Mouse (Mus musculus) myocyte (in vitro differentiated cells): ENCODE measurements around the gene Sox5.

Experiments
- CEBPB ChIP-seq: IDR thresholded peaks from 2 replicates; pipeline ENCODE4 v1.6.1; 2011; ENCODE audit warnings: mild to moderate bottlenecking, moderate library complexity; ENCODE audit not compliant: poor library complexity, insufficient read depth, severe bottlenecking
- E2F4 ChIP-seq: IDR thresholded peaks from one replicate; pipeline ENCODE4 v1.6.1; 2011; ENCODE audit warnings: mild to moderate bottlenecking, control low read depth, moderate library complexity; ENCODE audit not compliant: insufficient read depth
- MAX ChIP-seq: IDR thresholded peaks from one replicate; pipeline ENCODE4 v1.6.1; 2011; ENCODE audit warnings: low read depth, mild to moderate bottlenecking, control low read depth
- MYOD1 ChIP-seq, 3 experiments: IDR thresholded peaks; one replicate each; pipeline ENCODE4 v1.6.1; 2011; ENCODE audit warnings: control low read depth in 2 of 3, low read depth in 2 of 3, mild to moderate bottlenecking in 2 of 3, moderate library complexity in 1 of 3; ENCODE audit not compliant: insufficient read length in 2 of 3, control insufficient read depth in 1 of 3
- MYOG ChIP-seq, 3 experiments: IDR thresholded peaks; one replicate each; pipeline ENCODE4 v1.6.1; 2011; ENCODE audit warnings: control low read depth in 2 of 3, low read depth in 2 of 3, mild to moderate bottlenecking in 2 of 3; ENCODE audit not compliant: insufficient read length in 2 of 3, control insufficient read depth in 1 of 3, insufficient read depth in 1 of 3
- POLR2A ChIP-seq: IDR thresholded peaks from one replicate; pipeline ENCODE4 v1.6.1; 2011; ENCODE audit warnings: low read depth, mild to moderate bottlenecking, control low read depth, moderate library complexity; ENCODE audit not compliant: insufficient read length
- POLR2AphosphoS2 ChIP-seq: IDR thresholded peaks from one replicate; pipeline ENCODE4 v1.6.1; 2011; ENCODE audit warnings: low read depth, control low read depth; ENCODE audit not compliant: insufficient read length
- REST ChIP-seq: IDR thresholded peaks from one replicate; pipeline ENCODE4 v1.6.1; 2011; ENCODE audit warnings: mild to moderate bottlenecking, control low read depth, moderate library complexity; ENCODE audit not compliant: insufficient read depth, insufficient read length
- SRF ChIP-seq: IDR thresholded peaks from one replicate; pipeline ENCODE4 v1.6.1; 2011; ENCODE audit warnings: low read depth; ENCODE audit not compliant: control insufficient read depth, insufficient read length
- TCF12 ChIP-seq: IDR thresholded peaks from one replicate; pipeline ENCODE4 v1.6.1; 2011; ENCODE audit warnings: mild to moderate bottlenecking, control low read depth; ENCODE audit not compliant: poor library complexity, insufficient read depth, severe bottlenecking
- TCF3 ChIP-seq: IDR thresholded peaks from one replicate; pipeline ENCODE4 v1.6.1; 2011; ENCODE audit warnings: low read depth, control low read depth; ENCODE audit not compliant: insufficient read length
- USF1 ChIP-seq: IDR thresholded peaks from one replicate; pipeline ENCODE4 v1.6.1; 2011; ENCODE audit warnings: low read depth, mild to moderate bottlenecking, control low read depth, moderate library complexity

GRCm38 (mm10) chr6:144166104-144166503 lies 615.7 kb downstream of the Sox5 start:
- TF ChIP-seq E2F4 (no peak), POLR2A (no peak), MYOG (IDR thresholded peaks at IDR 0.05; ENCODE audit: control insufficient read depth in 1 of 3, insufficient read depth in 1 of 3, insufficient read length in 2 of 3, low read depth in 2 of 3) (no peak), USF1 (no peak), POLR2AphosphoS2 (no peak), MYOD1 (IDR thresholded peaks at IDR 0.05; ENCODE audit: control insufficient read depth in 1 of 3, insufficient read length in 2 of 3, low read depth in 2 of 3) (no peak), TCF12 (no peak), TCF3 (no peak), CEBPB (no peak), MAX (no peak), SRF (no peak), REST (no peak)
